Mouse (Mus musculus): ENCODE results near the gene Car5a.

Gene Car5a

GRCm38 (mm10) chr8:121877828-121878480 is 66.8 kb downstream of the Car5a start:
- no peak for DNase-seq (ENCODE audit: low spot score)

DNA sequence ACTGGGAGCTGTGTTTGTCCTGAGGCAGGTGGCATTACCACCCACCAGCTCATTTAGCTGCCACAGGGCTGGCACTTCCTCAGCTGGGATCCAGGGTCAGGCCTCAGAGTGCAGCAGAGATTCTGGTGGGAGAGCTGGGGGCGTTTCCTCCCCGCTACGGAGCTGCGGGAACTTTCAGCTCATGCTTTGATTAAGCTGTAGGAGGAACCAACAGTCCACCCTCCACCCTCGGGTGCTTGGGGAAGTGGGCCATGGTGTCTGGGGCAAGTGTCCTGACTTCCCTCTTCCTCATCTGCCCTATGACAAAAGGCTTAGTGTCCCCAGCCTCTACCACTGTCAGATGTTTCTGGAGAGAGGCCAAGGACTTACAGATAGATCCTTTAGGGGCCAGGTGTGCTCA is 67.5 kb downstream of the Car5a start:
- DNase-seq (ENCODE audit: low spot score): no peak

DNA sequence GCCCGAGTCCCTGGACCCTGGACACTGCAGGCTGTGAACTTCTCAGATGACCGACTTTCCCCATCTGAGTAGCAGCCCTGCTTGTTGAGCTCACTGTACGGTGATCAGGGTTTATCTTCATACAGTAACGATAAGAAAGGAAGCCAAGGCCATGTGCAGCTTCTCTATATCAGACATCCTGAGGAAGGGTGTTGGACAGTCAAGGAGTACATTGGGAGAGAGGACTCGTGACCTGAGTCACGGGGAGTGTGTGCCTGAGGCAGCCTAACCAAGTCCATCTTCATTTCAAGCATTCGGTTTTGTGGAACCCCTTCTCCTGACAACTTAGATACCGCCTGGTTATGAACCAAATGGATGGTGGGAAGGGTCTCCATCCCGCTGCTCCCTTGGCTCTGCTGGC is 69.2 kb downstream of the Car5a start:
- no peak for DNase-seq (ENCODE audit: low spot score)

GRCm38 (mm10) chr8:121875045-121875444 is 69.7 kb downstream of the Car5a start:
- no peak for DNase-seq (ENCODE audit: low spot score)

DNA sequence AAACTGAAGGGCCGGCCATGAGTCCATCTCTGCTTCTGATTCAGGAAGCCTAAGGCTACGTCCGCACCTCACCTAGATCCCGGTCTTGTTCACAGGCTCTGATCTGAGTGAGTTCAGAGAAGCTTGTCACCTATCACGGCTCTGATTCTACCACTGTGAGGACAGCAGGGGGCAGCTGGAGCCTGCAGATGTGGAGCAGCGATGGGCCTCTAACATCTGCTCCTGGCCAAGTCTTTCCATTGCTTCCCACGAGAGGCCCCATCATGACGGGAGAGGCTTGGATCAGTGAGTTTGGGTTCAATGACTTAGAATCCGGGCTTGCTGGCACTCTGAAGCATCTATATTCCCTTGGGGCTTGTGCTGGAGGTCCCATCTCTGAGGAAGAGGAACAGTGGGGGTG is 70.7 kb downstream of the Car5a start:
- DNase-seq (ENCODE audit: low spot score): peak; percentile 75

DNA sequence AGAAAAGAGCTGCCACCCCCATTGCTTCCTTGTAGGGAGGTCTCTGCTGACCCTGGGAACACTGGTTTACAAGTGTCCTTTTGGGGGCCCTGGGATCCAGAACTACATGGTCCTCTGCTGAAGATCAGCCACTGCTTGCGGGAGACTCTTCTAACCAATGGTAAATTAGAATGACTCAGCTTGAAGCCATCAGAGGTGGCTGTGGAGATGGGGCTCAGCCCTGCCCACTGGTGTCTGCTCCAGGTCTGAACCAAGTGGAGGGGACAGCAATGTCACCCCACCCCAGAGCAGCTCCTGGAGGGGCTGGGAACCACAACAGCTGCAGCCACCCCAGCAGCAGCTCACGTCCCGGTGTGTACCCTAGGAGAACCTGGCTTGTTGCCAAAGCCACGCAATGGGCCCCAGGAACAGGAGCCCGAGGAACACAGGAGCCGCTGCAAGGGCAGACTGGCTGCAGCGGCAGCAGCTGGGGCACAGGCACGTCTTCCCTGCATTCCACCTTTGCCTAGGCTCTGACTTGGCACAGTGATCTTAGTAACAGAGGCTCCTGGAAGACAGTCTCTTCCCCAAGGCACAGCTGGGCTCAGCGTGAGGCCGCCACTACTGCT is 72.8 kb downstream of the Car5a start:
- no peak for DNase-seq (ENCODE audit: low spot score)

DNA sequence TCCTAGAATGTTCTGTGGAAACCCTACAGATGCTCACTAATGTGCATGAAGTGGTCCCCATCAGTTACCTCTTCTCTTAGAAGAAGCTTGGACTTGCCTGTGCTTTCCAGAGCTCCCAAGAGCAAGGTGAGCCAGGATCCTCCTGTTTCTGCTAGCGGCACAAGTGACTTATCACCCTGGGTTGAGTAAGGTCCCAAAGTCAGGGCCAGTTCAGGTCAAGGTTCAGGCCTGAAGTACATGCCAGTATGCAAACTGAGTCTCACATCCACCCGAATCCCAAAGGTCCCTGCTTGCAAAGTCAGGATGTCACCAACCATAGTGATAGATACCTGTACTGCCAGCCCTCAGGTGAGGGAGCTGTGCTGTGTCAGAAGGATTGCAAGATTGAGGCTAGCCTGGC is 74.5 kb downstream of the Car5a start:
- no peak for DNase-seq (ENCODE audit: low spot score)

- DNase-seq (ENCODE audit: low spot score): no peak
Measured at GRCm38 (mm10) chr8:121868896-121869295, 75.8 kb downstream of the Car5a start.

GRCm38 (mm10) chr8:121868196-121868595 is 76.5 kb downstream of the Car5a start:
- DNase-seq (ENCODE audit: low spot score): no peak
